Mouse (Mus musculus) testis, adult 2 months (tissue): ENCODE data around the gene Ginm1. TPM values are rescaled to one million over a fixed set of nuclear protein-coding genes. Genes with fewer than 3 reads are reported as not detected.
A peak's percentile ranks its signal among the peaks of the same experiment; 100 is the strongest.

ENCODE experiments used
- H3K27ac ChIP-seq: fragments of 200-500 bp; 2 replicates; pipeline ENCODE4 v1.5.1; 2012; ENCODE audit warnings: low read depth, low read length; ENCODE audit not compliant: control insufficient read depth, insufficient read depth
- H3K27me3 ChIP-seq: fragments of 200-500 bp; 2 replicates; pipeline ENCODE4 v1.6.1; 2012; ENCODE audit warnings: mild to moderate bottlenecking, low read length, moderate library complexity; ENCODE audit not compliant: control insufficient read depth, insufficient read depth
- H3K36me3 ChIP-seq: fragments of 200-500 bp; 2 replicates; pipeline ENCODE4 v1.6.1; 2012; ENCODE audit warnings: mild to moderate bottlenecking, low read length; ENCODE audit not compliant: control insufficient read depth, insufficient read depth
- H3K4me1 ChIP-seq: fragments of 200-500 bp; 2 replicates; pipeline ENCODE4 v1.6.1; 2012; ENCODE audit warnings: low read length; ENCODE audit not compliant: control insufficient read depth, insufficient read depth
- H3K4me3 ChIP-seq: fragments of 200-500 bp; 2 replicates; pipeline ENCODE4 v1.5.1; 2012; ENCODE audit warnings: low read depth, mild to moderate bottlenecking, low read length, moderate library complexity, mixed read lengths; ENCODE audit not compliant: control insufficient read depth
- CTCF ChIP-seq: fragments of 200-500 bp; IDR thresholded peaks from 2 replicates; pipeline ENCODE4 v1.5.1; 2012; ENCODE audit warnings: low read depth, mild to moderate bottlenecking, inconsistent platforms, low read length, moderate library complexity; ENCODE audit not compliant: control insufficient read depth, insufficient read depth, insufficient replicate concordance
- POLR2A ChIP-seq: fragments of 200-500 bp; IDR thresholded peaks from 2 replicates; pipeline ENCODE4 v1.6.1; 2012; ENCODE audit warnings: low read depth, mild to moderate bottlenecking, inconsistent platforms, low read length, moderate library complexity; ENCODE audit not compliant: control insufficient read depth
- polyA plus RNA-seq: library from polyadenylated mRNA; depleted of rRNA; stranded (reverse); fragments of >200 nt; gene quantifications from 2 replicates; pipeline ENCODE4 v1.2.3, GENCODE M21; 2012; rRNA removed

Gene Ginm1
- 19.1 and 19.9 TPM in 2 replicates for polyA plus RNA-seq

DNA sequence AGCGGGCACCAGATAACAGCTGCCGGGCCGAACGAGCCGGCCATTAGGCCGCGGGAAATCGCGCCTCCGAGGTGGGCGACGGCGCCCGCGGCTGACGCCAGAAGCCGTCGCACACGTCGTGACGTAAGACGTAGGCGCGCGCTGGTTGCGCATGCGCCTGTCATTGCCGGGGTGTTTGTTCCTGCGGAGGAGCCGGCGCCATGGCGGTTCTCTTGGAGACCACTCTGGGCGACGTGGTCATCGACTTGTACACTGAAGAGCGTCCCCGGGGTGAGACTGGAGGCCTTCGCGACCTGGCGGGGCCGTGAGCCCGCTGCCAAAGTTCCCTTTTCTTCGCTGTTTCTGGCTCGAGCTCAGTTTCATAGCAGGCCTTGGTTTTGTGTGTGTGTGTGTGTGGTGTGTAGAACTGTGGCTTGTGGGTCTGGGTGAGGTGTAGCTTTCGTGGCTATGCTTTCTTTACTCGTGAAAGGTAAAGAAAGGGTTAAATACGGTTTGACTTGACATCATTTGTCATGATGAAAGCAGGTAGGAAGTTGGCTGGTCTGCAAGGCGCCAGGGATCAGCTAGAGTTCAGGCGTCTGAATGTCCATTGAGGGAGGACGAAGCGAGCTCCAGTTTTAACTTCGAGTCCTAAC lies at the start of gene Ginm1, which contains the start of gene Ppil4:
Gene Ginm1 (minus strand): TSS at position 74 of the 635 bp plus-strand sequence.
Gene Ppil4 (plus strand): TSS at position 141 of the 635 bp plus-strand sequence.
- peak; percentile 96 for TF ChIP-seq POLR2A
- TF ChIP-seq CTCF, result no peak
- Histone ChIP-seq H3K36me3 (peaks cover 3% of the 10 kb centered on the region), H3K4me3 (peak within 1 kb of the TSS; percentile 90), H3K27me3 (no peaks in the 10 kb centered on the region), H3K4me1 (peaks cover 2% of the 10 kb centered on the region), H3K27ac (peak within 1 kb of the TSS; percentile 75)

DNA sequence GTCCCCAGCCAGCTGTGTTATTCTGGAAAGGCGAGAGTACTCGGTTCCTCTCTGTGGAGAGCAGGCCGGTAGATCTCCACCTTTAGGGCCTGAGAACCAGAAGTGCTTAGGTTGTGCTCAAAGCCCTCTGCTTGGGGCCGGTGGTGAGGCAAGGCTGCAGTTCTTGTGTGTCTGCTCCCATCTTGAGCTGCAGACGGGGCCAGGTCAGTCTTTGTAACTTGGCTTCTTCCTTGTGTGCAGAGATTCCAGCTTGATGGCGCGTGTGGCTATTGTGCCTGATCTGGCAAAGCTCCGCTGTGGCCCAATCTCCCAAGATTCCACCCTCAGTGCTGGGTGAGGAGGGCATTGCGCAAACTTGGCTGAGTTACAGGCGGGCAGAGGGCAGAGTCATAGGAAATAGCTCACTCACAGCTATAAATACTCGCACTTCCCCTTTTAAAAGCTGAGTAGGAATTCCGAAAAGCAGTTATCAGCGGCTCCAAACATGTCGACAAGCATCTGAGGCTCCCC lies 49.0 kb upstream of the Ginm1 start:
- H3K4me1 ChIP-seq, result peaks cover 13% of the 10 kb centered on the region
- TF ChIP-seq CTCF, result no peak
- TF ChIP-seq POLR2A, result no peak
- H3K27ac ChIP-seq, result no peak overlapping the region
- H3K36me3 ChIP-seq, result no peaks in the 10 kb centered on the region
- no peaks in the 10 kb centered on the region for H3K27me3 ChIP-seq
- H3K4me3 ChIP-seq, result no peak overlapping the region

DNA sequence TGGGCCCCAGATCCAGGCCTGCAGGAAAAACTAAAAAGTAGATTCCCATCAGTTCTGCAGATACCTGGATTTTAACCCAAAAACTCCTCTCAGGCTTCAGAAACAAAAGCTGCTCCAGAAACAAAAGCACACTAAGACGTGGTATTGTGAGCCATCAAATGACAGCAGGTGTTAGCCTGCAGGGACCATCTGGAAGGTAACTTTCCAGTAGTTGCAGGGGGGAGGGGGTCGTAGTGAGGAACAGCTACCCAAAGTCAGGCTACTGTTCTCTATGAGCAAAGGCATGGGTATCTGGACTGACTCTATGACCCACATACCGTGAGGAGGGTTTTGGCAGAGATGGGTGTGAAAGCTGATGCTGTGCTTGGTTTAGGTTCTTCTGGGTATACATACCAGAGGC lies 48.2 kb upstream of the Ginm1 start:
- TF ChIP-seq CTCF (no peak), POLR2A (no peak)
- H3K27me3 ChIP-seq, result no peaks in the 10 kb centered on the region
- H3K27ac ChIP-seq, result no peak overlapping the region
- peaks cover 13% of the 10 kb centered on the region for H3K4me1 ChIP-seq
- no peaks in the 10 kb centered on the region for H3K36me3 ChIP-seq
- H3K4me3 ChIP-seq, result no peak overlapping the region

GRCm38 (mm10) chr10:7840353-7840733 lies 47.7 kb upstream of the Ginm1 start:
- H3K27ac ChIP-seq, result no peak overlapping the region
- TF ChIP-seq CTCF (no peak), POLR2A (no peak)
- H3K27me3 ChIP-seq, result no peaks in the 10 kb centered on the region
- H3K4me3 ChIP-seq, result no peak overlapping the region
- H3K4me1 ChIP-seq, result peaks cover 13% of the 10 kb centered on the region
- no peaks in the 10 kb centered on the region for H3K36me3 ChIP-seq

- TF ChIP-seq POLR2A (no peak), CTCF (no peak)
- Histone ChIP-seq H3K4me3 (no peak overlapping the region), H3K36me3 (no peaks in the 10 kb centered on the region), H3K4me1 (peaks cover 13% of the 10 kb centered on the region), H3K27ac (no peak overlapping the region), H3K27me3 (no peaks in the 10 kb centered on the region)
Observed at GRCm38 (mm10) chr10:7839551-7840352, 47.1 kb upstream of the Ginm1 start.

DNA sequence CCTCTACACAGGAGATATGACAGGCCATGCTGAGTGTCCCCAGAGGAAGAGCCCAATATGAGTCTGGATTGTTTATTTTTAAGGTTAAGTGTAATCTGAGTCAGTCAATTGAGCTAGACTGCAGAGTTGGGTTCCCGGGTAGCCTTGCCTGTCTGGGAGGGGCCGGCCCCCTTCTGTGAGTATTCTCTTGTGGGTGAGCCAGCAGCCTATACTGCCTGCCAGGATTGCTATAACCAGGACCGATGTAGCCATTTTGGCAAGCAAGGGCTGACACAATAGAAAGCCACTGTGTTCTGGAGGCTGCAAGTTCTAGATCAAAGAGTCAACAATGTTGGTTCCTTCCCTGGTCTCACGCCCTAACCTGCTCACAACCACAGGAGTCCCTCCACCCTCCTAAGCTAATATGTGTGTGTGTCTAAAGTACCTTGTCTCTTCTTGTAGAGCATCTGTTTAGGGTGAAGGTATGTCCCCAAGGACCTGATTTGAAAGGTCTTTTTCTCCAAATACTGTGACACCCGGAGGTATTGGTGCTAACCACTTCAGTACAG lies 46.3 kb upstream of the Ginm1 start:
- Histone ChIP-seq H3K4me1 (peaks cover 13% of the 10 kb centered on the region), H3K4me3 (no peak overlapping the region), H3K27me3 (no peaks in the 10 kb centered on the region), H3K36me3 (no peaks in the 10 kb centered on the region), H3K27ac (no peak overlapping the region)
- TF ChIP-seq CTCF (no peak), POLR2A (no peak)

DNA sequence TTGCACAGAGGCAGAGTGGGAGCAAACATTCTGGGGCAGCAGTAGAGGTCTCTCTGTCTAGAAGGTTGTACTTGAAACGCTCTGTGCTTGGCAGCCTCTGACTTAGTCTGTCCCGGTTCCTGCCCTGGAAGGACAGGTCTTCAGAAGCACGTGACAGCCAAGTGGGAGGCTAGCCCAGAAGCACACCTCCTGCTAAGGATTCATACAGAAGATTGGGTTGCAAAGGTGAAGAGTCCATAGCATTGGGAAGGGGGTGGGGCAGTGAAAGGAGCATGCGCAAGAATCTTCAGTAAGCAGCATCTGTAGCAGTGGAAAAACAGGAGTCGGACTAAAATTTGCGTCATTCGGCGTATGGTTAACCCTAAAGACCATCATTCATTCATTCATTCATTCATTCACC lies 45.4 kb upstream of the Ginm1 start:
- H3K27me3 ChIP-seq, result no peaks in the 10 kb centered on the region
- peaks cover 13% of the 10 kb centered on the region for H3K4me1 ChIP-seq
- H3K4me3 ChIP-seq, result no peak overlapping the region
- H3K36me3 ChIP-seq, result no peaks in the 10 kb centered on the region
- no peak for TF ChIP-seq POLR2A
- TF ChIP-seq CTCF, result no peak
- no peak overlapping the region for H3K27ac ChIP-seq
